Mouse (Mus musculus): ENCODE results near the gene Ndufv2. TPM values are rescaled to one million over a fixed set of nuclear protein-coding genes. Genes with fewer than 3 reads are reported as not detected.

The Ndufv2 gene
- 364 and 390 TPM in 2 replicates for polyA plus RNA-seq (2015; fragmentation: Nextera tagmentation; extraction: Ambion mirVana)

DNA sequence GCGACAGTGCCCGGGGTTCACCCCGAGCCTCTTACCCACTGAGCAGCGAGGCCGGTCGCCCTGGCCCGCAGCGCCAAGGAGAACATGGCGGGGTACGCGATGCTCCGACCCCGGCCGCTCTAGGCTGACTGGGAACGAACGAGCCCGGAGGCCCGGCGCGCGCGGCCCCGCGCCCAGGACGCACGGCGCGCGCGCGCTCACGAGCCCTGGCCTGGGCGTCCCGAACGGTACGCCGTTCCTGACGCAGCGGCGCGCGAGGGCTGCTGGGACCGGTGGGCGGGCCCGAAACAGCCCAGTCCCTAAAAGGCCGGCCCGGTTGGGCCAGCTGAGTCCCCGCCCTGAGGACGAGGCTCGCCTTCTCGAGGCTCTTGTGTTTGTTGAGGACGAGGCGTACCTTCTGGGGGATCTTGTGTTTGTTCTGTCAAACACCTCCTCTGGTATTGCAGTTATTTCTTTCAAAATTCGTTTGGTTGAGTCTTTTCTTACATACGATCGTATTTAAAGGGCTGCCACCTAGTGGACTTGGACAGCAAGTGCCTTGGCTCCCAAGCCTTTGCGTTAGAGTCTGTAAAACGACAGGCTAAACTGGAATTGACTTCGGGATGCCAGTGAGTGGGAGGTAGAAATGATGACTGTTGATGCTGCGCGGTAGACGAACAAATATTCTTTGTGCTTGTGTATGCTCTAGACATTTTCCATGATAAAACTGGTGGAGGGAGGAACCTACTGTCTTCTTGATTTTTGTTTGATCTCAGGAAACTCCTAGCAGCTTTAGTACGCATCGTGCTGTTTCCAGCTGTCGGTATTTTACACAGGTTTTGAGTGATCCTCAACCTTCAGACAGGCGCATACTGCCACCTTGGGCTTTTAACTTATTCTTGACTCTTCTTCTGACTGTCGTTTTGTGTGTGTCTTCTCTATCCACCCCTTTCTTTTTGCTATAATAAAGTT lies at the start of gene Ndufv2:
Ndufv2 (minus strand) TSS at position 180 of the 951 bp plus-strand sequence.
- H3K4me1 ChIP-seq = peaks cover 22% of the 10 kb centered on the region
- H3K27ac ChIP-seq = peak within 1 kb of the TSS; percentile 97
- H3K9ac ChIP-seq = peak within 1 kb of the TSS; percentile 78
- no peaks in the 10 kb centered on the region for H3K9me3 ChIP-seq (replicated peaks)
- H3K36me3 ChIP-seq = 0 out of 2 replicates have a peak, but pooled peaks cover 3% of the 10 kb centered on the region
- ATAC-seq (replicated peaks; ENCODE audit: low FRiP score) = peak; percentile 100
- H3K4me2 ChIP-seq = peak within 1 kb of the TSS; percentile 76
- peak within 1 kb of the TSS; percentile 75 for H3K4me3 ChIP-seq (replicated peaks)
- under 1% methylated on average over 61 of the region's 67 CpGs for WGBS
- no peaks in the 10 kb centered on the region for H3K27me3 ChIP-seq

DNA sequence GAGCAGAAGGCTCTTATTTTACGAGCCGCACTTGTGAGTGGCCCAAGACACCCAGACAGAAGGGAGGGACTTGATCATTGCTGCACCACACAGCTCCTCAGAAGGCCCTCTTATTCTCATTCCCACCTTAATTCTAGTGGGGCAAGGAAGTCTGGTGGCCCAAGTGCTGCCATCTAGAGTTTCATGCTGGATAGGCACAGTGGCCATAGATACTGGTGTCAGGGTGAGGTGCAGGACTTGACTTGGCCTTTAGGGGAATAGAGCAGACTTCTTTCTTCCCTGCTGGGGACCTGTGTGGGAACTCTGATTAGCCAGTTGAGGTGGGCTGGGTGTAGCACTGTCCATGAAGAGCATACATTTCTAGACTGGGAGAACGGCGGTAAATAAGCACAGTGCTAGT lies 29.9 kb upstream of the Ndufv2 start:
- Histone ChIP-seq H3K9me3 (replicated peaks) (no peaks in the 10 kb centered on the region), H3K27ac (no peak overlapping the region), H3K4me1 (no peaks in the 10 kb centered on the region), H3K4me2 (no peak overlapping the region), H3K36me3 (peaks cover 96% of the 10 kb centered on the region), H3K4me3 (replicated peaks) (no peak overlapping the region), H3K9ac (no peak overlapping the region), H3K27me3 (no peaks in the 10 kb centered on the region)
- WGBS = 95% methylated on average over 4 of the region's 4 CpGs
- no peak for ATAC-seq (replicated peaks; ENCODE audit: low FRiP score)

DNA sequence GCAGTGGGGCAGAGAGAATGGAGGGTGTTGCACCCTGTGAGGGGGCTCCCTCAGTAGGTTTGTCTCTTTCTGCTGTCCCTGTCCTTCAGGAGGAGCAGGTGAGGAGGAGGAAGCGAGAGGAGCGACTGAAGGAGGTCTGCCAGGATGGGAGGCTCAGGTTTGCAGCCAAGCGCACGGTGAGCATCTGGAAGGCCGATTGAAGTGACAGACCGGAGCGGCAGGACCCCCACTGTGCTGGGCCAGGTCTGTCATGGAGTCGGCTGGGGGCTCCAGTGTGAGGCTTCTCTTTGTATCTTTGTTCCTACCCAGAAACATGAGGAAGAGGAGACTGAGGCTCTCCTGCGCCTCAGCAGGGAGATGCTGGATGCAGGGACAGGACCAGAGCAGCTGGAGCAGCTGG lies 29.0 kb upstream of the Ndufv2 start:
- H3K9me3 ChIP-seq (replicated peaks) = no peaks in the 10 kb centered on the region
- no peak overlapping the region for H3K9ac ChIP-seq

GRCm38 (mm10) chr17:66125211-66125610 lies 23.9 kb upstream of the Ndufv2 start:
- H3K27ac ChIP-seq = no peak overlapping the region
- H3K9me3 ChIP-seq (replicated peaks) = no peaks in the 10 kb centered on the region
- no peak for ATAC-seq (replicated peaks; ENCODE audit: low FRiP score)
- no peak overlapping the region for H3K4me2 ChIP-seq
- WGBS = 69% methylated on average over 5 of the region's 5 CpGs
- H3K27me3 ChIP-seq = no peaks in the 10 kb centered on the region
- H3K4me3 ChIP-seq (replicated peaks) = peak overlapping the region; percentile 90; the same call in 1 of the 2 replicates
- peaks cover 16% of the 10 kb centered on the region for H3K4me1 ChIP-seq
- H3K36me3 ChIP-seq = peaks cover 44% of the 10 kb centered on the region
- no peak overlapping the region for H3K9ac ChIP-seq

More for the DNA sequence above, 29.0 kb upstream of the Ndufv2 start:
- H3K27me3 ChIP-seq = no peaks in the 10 kb centered on the region
- 93% methylated on average over 9 of the region's 9 CpGs for WGBS
- peaks cover 2% of the 10 kb centered on the region for H3K4me1 ChIP-seq
- no peak overlapping the region for H3K4me2 ChIP-seq
- ATAC-seq (replicated peaks; ENCODE audit: low FRiP score) = no peak
- no peak overlapping the region for H3K4me3 ChIP-seq (replicated peaks)
- no peak overlapping the region for H3K27ac ChIP-seq
- H3K36me3 ChIP-seq = peaks cover 90% of the 10 kb centered on the region

DNA sequence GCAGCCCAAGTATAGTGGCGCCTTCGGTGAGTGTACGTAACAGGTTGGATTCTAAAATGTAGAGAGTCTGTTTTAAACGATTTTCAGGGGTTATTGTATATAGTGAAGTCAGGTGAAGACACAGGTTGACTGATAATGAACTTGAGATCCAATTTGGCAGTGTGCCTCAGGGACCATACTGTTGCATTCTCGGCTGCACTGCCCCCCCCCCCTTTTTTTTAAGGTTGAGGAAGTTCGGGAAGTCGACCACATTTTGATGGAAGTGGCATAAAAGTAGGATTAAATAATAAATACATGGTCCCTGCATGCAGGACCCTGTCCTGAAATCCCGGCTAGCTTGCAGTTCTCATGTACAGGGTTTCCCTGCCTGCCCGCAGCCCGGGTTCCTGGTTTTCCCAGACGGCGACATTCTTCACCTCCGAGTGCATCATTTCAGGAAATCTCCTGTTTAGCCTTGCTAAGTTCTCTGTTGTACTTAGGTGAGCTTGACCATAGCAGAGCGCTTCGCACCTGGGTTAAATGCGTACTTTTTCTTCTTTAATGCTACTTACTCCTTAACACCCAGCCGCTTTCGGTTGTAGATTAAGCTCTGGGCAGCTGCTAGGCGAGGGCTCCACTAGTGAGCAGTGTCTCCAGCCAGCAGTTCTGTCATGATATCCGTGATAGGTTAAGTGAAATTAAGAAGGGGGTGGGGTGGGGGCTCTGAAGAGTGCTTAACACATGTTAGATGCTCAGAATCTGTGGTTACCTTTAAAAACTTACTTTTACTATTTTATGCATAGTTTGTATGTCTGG lies 22.7 kb upstream of the Ndufv2 start:
- H3K9me3 ChIP-seq (replicated peaks) = no peaks in the 10 kb centered on the region
- peak overlapping the region; percentile 81 for H3K9ac ChIP-seq
- H3K36me3 ChIP-seq = peaks cover 43% of the 10 kb centered on the region
- peak overlapping the region; percentile 97 for H3K27ac ChIP-seq
- 1% methylated on average over 20 of the region's 20 CpGs for WGBS
- peak; percentile 35 for ATAC-seq (replicated peaks; ENCODE audit: low FRiP score)
- H3K4me1 ChIP-seq = peaks cover 16% of the 10 kb centered on the region
- H3K4me2 ChIP-seq = peak overlapping the region; percentile 79
- peak overlapping the region; percentile 90 for H3K4me3 ChIP-seq (replicated peaks)
- no peaks in the 10 kb centered on the region for H3K27me3 ChIP-seq

- H3K9me3 ChIP-seq (replicated peaks) = no peaks in the 10 kb centered on the region
- peak within 1 kb of the TSS; percentile 90 for H3K4me3 ChIP-seq (replicated peaks)
- H3K9ac ChIP-seq = peak within 1 kb of the TSS; percentile 81
- H3K36me3 ChIP-seq = peaks cover 44% of the 10 kb centered on the region
- H3K4me2 ChIP-seq = peak within 1 kb of the TSS; percentile 79
- WGBS = 6% methylated on average over 45 of the region's 45 CpGs
- no peaks in the 10 kb centered on the region for H3K27me3 ChIP-seq
- peak within 1 kb of the TSS; percentile 97 for H3K27ac ChIP-seq
- H3K4me1 ChIP-seq = peaks cover 16% of the 10 kb centered on the region
- ATAC-seq (replicated peaks; ENCODE audit: low FRiP score) = peak; percentile 92
Observed at GRCm38 (mm10) chr17:66123066-66123815, 21.9 kb upstream of the Ndufv2 start, which contains the start of gene Ddx11. Gene Ddx11 (plus strand): TSS chr17:66123520.

GRCm38 (mm10) chr17:66120701-66121100 lies 19.3 kb upstream of the Ndufv2 start:
- Histone ChIP-seq H3K27me3 (no peaks in the 10 kb centered on the region), H3K4me1 (peaks cover 16% of the 10 kb centered on the region), H3K4me3 (replicated peaks) (no peak overlapping the region), H3K27ac (no peak overlapping the region), H3K9ac (no peak overlapping the region), H3K36me3 (peaks cover 47% of the 10 kb centered on the region), H3K4me2 (no peak overlapping the region), H3K9me3 (replicated peaks) (no peaks in the 10 kb centered on the region)
- ATAC-seq (replicated peaks; ENCODE audit: low FRiP score) = no peak
- WGBS = 76% methylated on average over 1 of the region's 1 CpGs

- no peak overlapping the region for H3K4me2 ChIP-seq
- H3K9ac ChIP-seq = no peak overlapping the region
- H3K27ac ChIP-seq = no peak overlapping the region
- H3K4me1 ChIP-seq = no peaks in the 10 kb centered on the region
- ATAC-seq (replicated peaks; ENCODE audit: low FRiP score) = no peak
- no peak overlapping the region for H3K4me3 ChIP-seq (replicated peaks)
- no peaks in the 10 kb centered on the region for H3K9me3 ChIP-seq (replicated peaks)
- H3K36me3 ChIP-seq = peaks cover 64% of the 10 kb centered on the region
- 90% methylated on average over 8 of the region's 8 CpGs for WGBS
- H3K27me3 ChIP-seq = no peaks in the 10 kb centered on the region
Observed at GRCm38 (mm10) chr17:66118991-66119390, 17.6 kb upstream of the Ndufv2 start.

DNA sequence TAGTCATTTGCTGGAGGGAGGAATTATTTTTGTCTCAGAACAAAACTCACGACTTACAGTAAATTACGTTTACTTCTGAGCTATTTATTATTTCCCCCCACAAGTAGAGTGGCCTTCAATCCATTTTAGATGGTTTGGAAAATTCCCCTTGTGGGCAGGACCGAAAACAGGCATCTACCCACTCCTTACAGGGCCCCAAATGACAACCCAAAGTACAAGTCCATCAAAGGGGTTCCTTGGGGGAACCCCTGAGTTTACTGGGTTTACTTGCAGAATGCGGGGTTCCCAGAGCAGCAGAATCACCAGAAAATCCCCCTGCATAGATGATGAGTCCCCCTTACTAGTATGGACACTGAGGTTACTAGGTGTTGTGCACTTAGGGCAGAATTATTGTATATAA lies 10.8 kb upstream of the Ndufv2 start:
- H3K4me2 ChIP-seq = peak overlapping the region; percentile 60
- H3K27ac ChIP-seq = 0 out of 2 replicates have a peak overlapping the region, but pooled peaks have one; percentile 87
- no peaks in the 10 kb centered on the region for H3K9me3 ChIP-seq (replicated peaks)
- peak overlapping the region; percentile 70 for H3K9ac ChIP-seq
- WGBS = 34% methylated on average over 4 of the region's 4 CpGs
- peaks cover 17% of the 10 kb centered on the region for H3K4me1 ChIP-seq
- no peak for ATAC-seq (replicated peaks; ENCODE audit: low FRiP score)
- H3K27me3 ChIP-seq = no peaks in the 10 kb centered on the region
- H3K36me3 ChIP-seq = peaks cover 38% of the 10 kb centered on the region
- peak overlapping the region; percentile 85 for H3K4me3 ChIP-seq (replicated peaks)

DNA sequence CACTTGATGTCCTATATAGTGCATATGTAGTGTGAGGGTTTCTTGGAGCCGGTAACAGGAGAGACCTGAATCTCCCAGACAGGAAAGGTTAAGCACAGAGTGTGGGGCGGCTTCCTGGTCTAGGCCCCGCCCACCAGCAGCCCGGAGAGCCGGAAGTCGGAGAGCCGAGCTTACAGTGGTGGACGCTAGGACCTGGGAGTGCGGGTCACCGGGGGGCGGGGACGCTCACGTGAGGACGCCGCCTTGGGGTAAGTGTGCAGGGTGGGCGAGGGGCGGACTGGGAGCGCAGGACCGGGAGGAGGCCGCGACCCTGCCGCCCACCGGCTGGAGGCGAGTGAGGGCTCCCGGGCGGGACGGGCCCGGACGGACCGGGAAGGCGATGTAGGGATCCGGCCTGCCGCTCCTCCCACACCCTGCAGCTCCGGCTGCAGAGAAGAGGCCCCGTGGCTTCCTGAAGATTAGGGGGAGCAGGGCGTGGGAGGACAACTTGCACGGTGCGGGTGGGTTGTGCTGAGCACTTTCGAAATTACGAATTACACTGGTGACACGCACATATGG lies 10.1 kb upstream of the Ndufv2 start, which contains the start of gene Washc1:
Washc1 (plus strand) TSS at position 144 of the 558 bp plus-strand sequence.
- Histone ChIP-seq H3K36me3 (peaks cover 31% of the 10 kb centered on the region), H3K4me2 (peak within 1 kb of the TSS; percentile 60), H3K27me3 (no peaks in the 10 kb centered on the region), H3K4me3 (replicated peaks) (peak within 1 kb of the TSS; percentile 85), H3K9ac (peak within 1 kb of the TSS; percentile 70), H3K4me1 (peaks cover 17% of the 10 kb centered on the region), H3K27ac (peak within 1 kb of the TSS; percentile 87), H3K9me3 (replicated peaks) (no peaks in the 10 kb centered on the region)
- peak; percentile 99 for ATAC-seq (replicated peaks; ENCODE audit: low FRiP score)
- WGBS = under 1% methylated on average over 41 of the region's 41 CpGs

- H3K4me1 ChIP-seq = peaks cover 17% of the 10 kb centered on the region
- H3K27ac ChIP-seq = peak overlapping the region; percentile 87
- ATAC-seq (replicated peaks; ENCODE audit: low FRiP score) = no peak
- peak overlapping the region; percentile 60 for H3K4me2 ChIP-seq
- no peaks in the 10 kb centered on the region for H3K27me3 ChIP-seq
- no peaks in the 10 kb centered on the region for H3K9me3 ChIP-seq (replicated peaks)
- 32% methylated on average over 6 of the region's 6 CpGs for WGBS
- H3K9ac ChIP-seq = peak overlapping the region; percentile 70
- peaks cover 24% of the 10 kb centered on the region for H3K36me3 ChIP-seq
- peak overlapping the region; percentile 85 for H3K4me3 ChIP-seq (replicated peaks)
Observed at GRCm38 (mm10) chr17:66110746-66111145, 9.4 kb upstream of the Ndufv2 start.

Data from kidney, embryonic 15.5 days (tissue).